Mouse (Mus musculus) urinary bladder, postnatal 14 days (tissue): Measurements from ENCODE around the gene Ap2a2.
A peak's percentile ranks its signal among the peaks of the same experiment; 100 is the strongest.
"Not testable (repeated sequence)": the region's sequence is repeated elsewhere in the genome, so short reads cannot be mapped to it uniquely, and the experiment has no call there.

Source experiments
- DNase-seq: peaks from one replicate; pipeline ENCODE4 v3.0.0; 2021; ENCODE audit warnings: low spot score

Ap2a2 gene

DNA sequence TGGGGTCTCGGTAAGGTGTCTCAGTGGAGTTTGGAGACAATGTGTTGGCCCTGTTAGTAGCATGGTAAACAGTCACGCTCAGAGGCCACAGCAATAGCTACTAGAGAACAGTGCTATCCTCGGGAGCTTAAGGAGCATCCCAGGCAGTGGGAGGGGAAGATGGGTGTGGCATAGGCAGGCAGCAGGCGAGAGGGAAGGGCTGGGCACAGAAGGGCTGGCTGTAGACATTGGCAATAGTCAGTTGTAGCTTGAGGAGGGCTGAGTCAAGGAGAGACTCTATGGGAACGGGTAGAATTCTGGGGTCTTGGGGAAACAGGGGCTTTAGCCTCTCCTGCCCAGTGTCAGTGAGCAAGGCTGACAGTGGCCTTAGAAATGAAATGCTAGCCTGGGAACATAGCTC lies 100.2 kb downstream of the Ap2a2 start:
- no peak for DNase-seq

DNA sequence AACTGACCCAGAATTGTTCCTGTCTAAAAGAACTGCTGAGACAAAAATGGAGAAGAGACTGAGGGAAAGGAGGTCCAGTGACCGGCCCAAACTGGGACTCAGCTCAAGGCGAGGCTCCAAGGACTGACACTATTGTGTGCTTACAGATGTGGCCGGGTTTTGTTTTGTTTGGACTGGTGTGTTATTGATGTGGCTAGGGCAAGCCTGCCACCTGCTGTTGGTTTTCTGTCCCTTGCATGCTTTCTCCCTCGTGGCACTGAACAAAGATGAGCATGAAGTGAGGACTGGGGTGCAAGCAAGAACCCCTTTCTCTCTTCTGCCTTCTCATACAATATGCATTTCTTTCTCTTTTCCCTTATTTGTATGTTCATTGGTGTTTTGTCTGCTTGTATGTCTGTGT lies 104.2 kb downstream of the Ap2a2 start:
- DNase-seq = peak; percentile 40

DNA sequence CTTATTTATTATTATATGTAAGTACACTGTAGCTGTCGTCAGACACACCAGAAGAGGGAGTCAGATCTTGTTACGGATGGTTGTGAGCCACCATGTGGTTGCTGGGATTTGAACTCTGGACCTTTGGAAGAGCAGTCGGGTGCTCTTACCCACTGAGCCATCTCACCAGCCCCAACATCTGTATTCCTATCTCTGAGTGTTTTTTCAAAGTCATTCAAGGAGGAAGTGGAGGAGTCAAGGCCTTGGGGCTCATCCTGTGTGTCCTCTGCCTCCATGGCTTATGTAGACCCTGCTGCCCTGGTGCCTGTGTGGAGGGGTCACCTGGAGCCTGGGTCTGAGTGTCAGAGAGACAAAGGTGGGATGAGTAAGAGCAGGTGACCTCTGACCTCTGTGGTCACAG lies 107.1 kb downstream of the Ap2a2 start:
- not testable (repeated sequence) for DNase-seq

DNA sequence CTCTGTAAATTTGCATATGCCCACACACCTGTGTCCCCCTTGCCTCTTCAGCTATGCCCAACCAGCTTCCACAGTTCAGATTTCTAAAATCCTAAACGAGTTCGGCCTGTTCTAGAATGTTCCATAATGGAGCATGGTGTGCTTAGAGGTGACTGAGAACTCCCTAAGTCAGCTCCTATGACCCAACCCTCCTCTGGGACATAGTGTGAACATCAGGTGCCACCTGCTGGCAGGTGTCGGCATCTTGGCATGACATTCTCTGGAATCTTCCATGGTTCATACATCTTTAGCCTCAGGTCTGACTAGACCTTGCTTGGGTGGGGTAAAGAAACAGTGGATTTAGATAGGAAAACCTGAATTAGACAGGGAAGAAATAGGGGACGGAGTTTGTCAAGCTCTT lies 109.0 kb downstream of the Ap2a2 start:
- DNase-seq = peak; percentile 60

DNA sequence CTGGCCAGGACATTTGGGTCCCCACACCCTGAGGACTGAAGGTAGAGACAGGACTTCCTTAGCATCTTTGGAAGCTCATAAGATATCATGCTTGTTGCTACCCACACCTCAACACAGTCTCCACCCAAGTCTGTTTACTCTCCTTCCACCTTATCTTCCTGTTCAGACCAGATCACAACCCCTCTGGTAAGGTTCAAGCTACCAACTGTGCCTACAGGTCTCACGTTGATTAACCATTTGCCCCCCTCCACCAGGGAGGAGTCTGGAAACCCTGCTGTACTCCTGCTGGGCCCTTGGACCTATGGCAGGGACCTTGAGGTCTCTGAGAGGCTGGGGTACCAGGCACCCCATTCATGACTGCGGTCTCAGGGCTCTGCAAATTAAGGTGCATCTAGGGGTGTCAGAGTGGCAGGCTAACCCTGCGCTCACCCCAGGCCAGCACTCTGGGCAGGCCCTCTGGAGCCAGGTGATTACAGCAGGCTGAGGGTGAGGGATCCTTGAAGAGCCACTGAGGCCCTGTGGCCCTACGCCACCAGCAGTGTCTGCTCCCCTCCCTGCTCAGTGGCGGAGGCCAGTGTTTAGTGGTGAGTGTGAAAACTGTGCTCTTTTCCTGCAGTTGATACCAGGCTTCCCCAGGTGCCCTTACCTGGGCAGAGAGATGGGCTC lies 109.8 kb downstream of the Ap2a2 start:
- no peak for DNase-seq

DNA sequence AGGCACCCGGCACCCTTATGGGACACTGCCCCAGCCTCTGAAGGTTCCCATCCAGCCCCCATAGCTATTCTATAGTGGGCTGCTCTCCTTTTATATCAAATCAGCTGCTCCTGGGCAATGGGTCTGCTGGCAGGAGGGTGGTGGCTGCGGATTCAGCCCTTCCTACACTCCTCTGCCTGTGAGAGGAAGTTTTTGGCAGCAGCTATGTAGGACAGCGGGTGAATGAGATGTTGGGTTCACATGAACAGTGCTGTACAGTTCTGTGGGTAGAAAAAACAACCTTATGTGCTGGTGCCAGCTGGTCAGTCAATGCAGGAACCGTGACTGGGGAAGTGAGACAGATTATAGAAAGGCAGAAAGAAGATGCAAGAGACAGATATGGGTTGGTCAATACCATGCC lies 116.9 kb downstream of the Ap2a2 start:
- DNase-seq = no peak
